Mouse (Mus musculus): Measurements from ENCODE around the gene Srgap3. TPM values are rescaled to one million over a fixed set of nuclear protein-coding genes. Genes with fewer than 3 reads are reported as not detected.
"Not testable (repeated sequence)": the region's sequence is repeated elsewhere in the genome, so short reads cannot be mapped to it uniquely, and the experiment has no call there.

Gene Srgap3
- polyA plus RNA-seq, 1 experiment from 2014 or later, result 3.5 TPM

DNA sequence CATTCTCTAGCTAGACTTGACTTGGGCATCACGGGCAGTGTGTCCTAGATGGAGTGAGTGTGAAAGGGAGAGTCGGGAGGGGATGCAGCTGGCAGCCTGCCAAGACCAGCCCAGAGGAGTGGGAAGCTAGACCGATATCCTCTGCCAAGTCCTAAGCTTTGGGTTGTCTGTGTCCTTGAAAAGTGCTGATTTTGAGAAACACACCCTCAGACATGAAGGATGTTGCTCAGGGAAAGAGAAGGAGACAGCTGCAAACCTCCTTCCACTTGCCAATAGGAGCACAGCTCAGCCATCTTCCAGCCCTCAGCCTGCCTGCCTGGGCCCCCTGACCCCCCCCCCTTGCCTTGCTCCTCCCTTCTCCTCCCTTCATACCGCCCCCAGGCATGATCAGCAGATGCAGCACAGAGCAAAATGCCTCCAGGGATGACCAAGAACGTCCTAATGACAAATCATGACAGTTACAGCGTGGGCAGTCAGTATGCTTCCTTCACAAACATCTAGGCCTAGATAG is 82.0 kb downstream of the Srgap3 start:
- 56% methylated on average over 6 of the region's 6 CpGs for WGBS
- Histone ChIP-seq H3K4me3 (ENCODE audit: low read depth, low read length) (no peak overlapping the region), H3K4me1 (replicated peaks; ENCODE audit: control insufficient read depth, insufficient read depth, low read length) (peaks cover 7% of the 10 kb centered on the region; the same call in 1 of the 2 replicates), H3K36me3 (ENCODE audit: control insufficient read depth, insufficient read depth, low read length) (no peaks in the 10 kb centered on the region), H3K4me2 (no peak overlapping the region), H3K9ac (ENCODE audit: low read depth, low read length) (no peak overlapping the region), H3K27ac (ENCODE audit: low read depth, low read length) (no peak overlapping the region), H3K9me3 (ENCODE audit: control insufficient read depth, low read length) (no peaks in the 10 kb centered on the region), H3K27me3 (replicated peaks; ENCODE audit: control insufficient read depth, insufficient read depth, low read length) (no peaks in the 10 kb centered on the region)
- ATAC-seq (replicated peaks; ENCODE audit: low FRiP score) (no peak), DNase-seq (ENCODE audit: low spot score) (no peak)

DNA sequence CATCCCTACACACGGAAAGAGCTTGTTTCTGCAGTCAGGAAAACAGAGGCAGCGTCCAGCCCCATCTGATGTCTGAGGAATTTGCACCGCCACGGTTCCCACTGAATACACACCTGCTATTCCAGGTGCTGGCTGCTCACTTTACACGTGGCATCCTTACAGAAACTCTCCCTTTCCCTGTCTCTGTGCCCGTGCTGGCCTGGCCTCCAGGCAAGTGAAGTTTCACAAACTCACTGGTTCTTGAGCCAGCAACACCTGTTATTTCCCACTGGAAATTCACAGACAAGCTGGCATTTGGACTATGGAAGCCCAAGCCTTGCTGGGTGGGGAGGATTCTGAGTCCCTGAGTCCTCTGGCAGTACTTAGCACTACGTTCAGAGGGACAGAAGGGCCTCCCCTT is 84.6 kb downstream of the Srgap3 start:
- DNase-seq (ENCODE audit: low spot score), result no peak
- 81% methylated on average over 7 of the region's 7 CpGs for WGBS
- no peak for ATAC-seq (replicated peaks; ENCODE audit: low FRiP score)
- Histone ChIP-seq H3K36me3 (ENCODE audit: control insufficient read depth, insufficient read depth, low read length) (no peaks in the 10 kb centered on the region), H3K4me1 (replicated peaks; ENCODE audit: control insufficient read depth, insufficient read depth, low read length) (peaks cover 7% of the 10 kb centered on the region; the same call in 1 of the 2 replicates), H3K9me3 (ENCODE audit: control insufficient read depth, low read length) (no peaks in the 10 kb centered on the region), H3K4me2 (no peak overlapping the region), H3K27ac (ENCODE audit: low read depth, low read length) (no peak overlapping the region), H3K9ac (ENCODE audit: low read depth, low read length) (no peak overlapping the region), H3K4me3 (ENCODE audit: low read depth, low read length) (no peak overlapping the region), H3K27me3 (replicated peaks; ENCODE audit: control insufficient read depth, insufficient read depth, low read length) (no peaks in the 10 kb centered on the region)

- ATAC-seq (replicated peaks; ENCODE audit: low FRiP score) (no peak), DNase-seq (ENCODE audit: low spot score) (no peak)
- Histone ChIP-seq H3K9ac (ENCODE audit: low read depth, low read length) (no peak overlapping the region), H3K4me1 (replicated peaks; ENCODE audit: control insufficient read depth, insufficient read depth, low read length) (peaks cover 7% of the 10 kb centered on the region; the same call in 1 of the 2 replicates), H3K4me2 (no peak overlapping the region), H3K36me3 (ENCODE audit: control insufficient read depth, insufficient read depth, low read length) (no peaks in the 10 kb centered on the region), H3K27me3 (replicated peaks; ENCODE audit: control insufficient read depth, insufficient read depth, low read length) (no peaks in the 10 kb centered on the region), H3K4me3 (ENCODE audit: low read depth, low read length) (no peak overlapping the region), H3K9me3 (ENCODE audit: control insufficient read depth, low read length) (no peaks in the 10 kb centered on the region), H3K27ac (ENCODE audit: low read depth, low read length) (no peak overlapping the region)
- WGBS, result 46% methylated on average over 11 of the region's 11 CpGs
Observed at GRCm38 (mm10) chr6:112861351-112862297, 85.4 kb downstream of the Srgap3 start.

DNA sequence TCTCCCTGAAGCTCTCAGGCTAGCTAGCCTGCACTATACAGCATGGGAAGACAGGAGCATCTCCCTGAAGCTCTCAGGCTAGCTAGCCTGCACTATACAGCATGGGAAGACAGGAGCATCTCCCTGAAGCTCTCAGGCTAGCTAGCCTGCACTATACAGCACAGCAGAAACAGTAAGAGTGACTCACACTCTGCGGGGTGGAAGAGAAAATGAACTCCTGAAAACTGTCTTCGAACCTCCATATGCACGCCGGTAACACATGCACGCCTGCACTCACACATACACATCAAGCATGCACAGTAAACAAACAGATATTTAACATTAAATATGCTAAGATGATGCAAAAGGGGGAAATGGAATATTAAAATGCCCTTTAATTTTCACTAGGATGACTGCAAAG is 86.8 kb downstream of the Srgap3 start:
- H3K4me2 ChIP-seq; H3K4me3 ChIP-seq (ENCODE audit: low read depth, low read length); H3K9ac ChIP-seq (ENCODE audit: low read depth, low read length); H3K27ac ChIP-seq (ENCODE audit: low read depth, low read length); ATAC-seq (replicated peaks; ENCODE audit: low FRiP score); H3K36me3 ChIP-seq (ENCODE audit: control insufficient read depth, insufficient read depth, low read length); H3K4me1 ChIP-seq (replicated peaks; ENCODE audit: control insufficient read depth, insufficient read depth, low read length); H3K27me3 ChIP-seq (replicated peaks; ENCODE audit: control insufficient read depth, insufficient read depth, low read length); DNase-seq (ENCODE audit: low spot score); H3K9me3 ChIP-seq (ENCODE audit: control insufficient read depth, low read length): not testable (repeated sequence)
- 92% methylated on average over 5 of the region's 5 CpGs for WGBS

GRCm38 (mm10) chr6:112857057-112857456 is 90.0 kb downstream of the Srgap3 start:
- H3K27ac ChIP-seq (ENCODE audit: low read depth, low read length), result no peak overlapping the region
- no peak overlapping the region for H3K9ac ChIP-seq (ENCODE audit: low read depth, low read length)
- 68% methylated on average over 6 of the region's 6 CpGs for WGBS
- no peak overlapping the region for H3K4me3 ChIP-seq (ENCODE audit: low read depth, low read length)
- DNase-seq (ENCODE audit: low spot score) (no peak), ATAC-seq (replicated peaks; ENCODE audit: low FRiP score) (no peak)
- H3K4me1 ChIP-seq (replicated peaks; ENCODE audit: control insufficient read depth, insufficient read depth, low read length), result no peaks in the 10 kb centered on the region
- no peaks in the 10 kb centered on the region for H3K27me3 ChIP-seq (replicated peaks; ENCODE audit: control insufficient read depth, insufficient read depth, low read length)
- no peaks in the 10 kb centered on the region for H3K36me3 ChIP-seq (ENCODE audit: control insufficient read depth, insufficient read depth, low read length)
- no peaks in the 10 kb centered on the region for H3K9me3 ChIP-seq (ENCODE audit: control insufficient read depth, low read length)
- no peak overlapping the region for H3K4me2 ChIP-seq

GRCm38 (mm10) chr6:112855183-112855582 is 91.9 kb downstream of the Srgap3 start:
- H3K4me3 ChIP-seq (ENCODE audit: low read depth, low read length), result no peak overlapping the region
- H3K9me3 ChIP-seq (ENCODE audit: control insufficient read depth, low read length), result no peaks in the 10 kb centered on the region
- ATAC-seq (replicated peaks; ENCODE audit: low FRiP score) (no peak), DNase-seq (ENCODE audit: low spot score) (no peak)
- no peaks in the 10 kb centered on the region for H3K27me3 ChIP-seq (replicated peaks; ENCODE audit: control insufficient read depth, insufficient read depth, low read length)
- H3K4me1 ChIP-seq (replicated peaks; ENCODE audit: control insufficient read depth, insufficient read depth, low read length), result no peaks in the 10 kb centered on the region
- H3K9ac ChIP-seq (ENCODE audit: low read depth, low read length), result no peak overlapping the region
- H3K36me3 ChIP-seq (ENCODE audit: control insufficient read depth, insufficient read depth, low read length), result no peaks in the 10 kb centered on the region
- no peak overlapping the region for H3K27ac ChIP-seq (ENCODE audit: low read depth, low read length)
- 88% methylated on average over 6 of the region's 6 CpGs for WGBS
- no peak overlapping the region for H3K4me2 ChIP-seq

DNA sequence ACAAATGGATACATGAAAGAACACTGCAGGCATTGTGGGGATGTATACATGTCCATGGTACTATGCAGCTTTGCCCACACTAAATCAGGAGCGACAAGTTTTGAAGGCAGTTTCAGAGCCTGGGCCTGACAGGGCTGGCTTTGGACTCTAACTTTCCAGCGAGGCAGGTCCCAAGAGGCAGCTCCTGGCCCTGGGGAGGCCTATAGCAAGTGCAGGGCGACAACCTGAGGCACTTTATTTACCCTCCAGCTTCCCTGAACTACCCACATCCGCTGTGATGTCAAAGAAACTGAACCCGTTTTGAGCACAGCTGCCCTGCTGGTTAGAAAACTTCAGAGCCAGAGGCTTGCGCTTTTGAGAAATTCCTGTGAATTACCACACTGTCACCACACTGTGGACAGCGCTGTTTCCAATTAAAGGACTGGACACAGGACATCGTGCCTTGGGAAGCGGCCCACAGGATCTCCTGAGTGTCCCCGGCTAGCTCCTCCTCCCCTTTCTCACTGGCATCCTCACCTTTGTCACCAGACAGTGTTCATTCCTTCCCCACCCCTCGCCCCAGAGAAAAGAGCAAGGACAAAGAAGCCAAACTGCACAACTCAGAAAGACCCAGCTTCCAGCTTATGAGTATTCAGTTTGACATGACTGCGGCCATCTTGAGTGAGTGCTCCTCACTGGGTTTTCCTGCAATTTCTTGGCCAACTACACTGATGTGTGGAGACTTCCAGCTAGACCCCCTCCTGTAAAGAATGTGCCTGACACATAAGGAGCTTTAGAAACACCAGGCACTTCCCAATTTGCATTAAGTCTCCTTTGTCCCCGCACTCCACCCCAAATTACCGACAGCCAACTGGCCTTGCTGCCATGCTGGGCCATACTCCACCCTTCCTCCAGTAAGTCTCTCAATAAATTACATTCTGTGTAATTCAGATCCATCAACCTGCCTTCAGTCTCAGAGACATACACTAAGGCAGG is 94.5 kb downstream of the Srgap3 start:
- Histone ChIP-seq H3K36me3 (ENCODE audit: control insufficient read depth, insufficient read depth, low read length) (no peaks in the 10 kb centered on the region), H3K27ac (ENCODE audit: low read depth, low read length) (no peak overlapping the region), H3K4me2 (no peak overlapping the region), H3K27me3 (replicated peaks; ENCODE audit: control insufficient read depth, insufficient read depth, low read length) (no peaks in the 10 kb centered on the region), H3K9me3 (ENCODE audit: control insufficient read depth, low read length) (no peaks in the 10 kb centered on the region), H3K4me3 (ENCODE audit: low read depth, low read length) (no peak overlapping the region), H3K9ac (ENCODE audit: low read depth, low read length) (no peak overlapping the region), H3K4me1 (replicated peaks; ENCODE audit: control insufficient read depth, insufficient read depth, low read length) (no peaks in the 10 kb centered on the region)
- DNase-seq (ENCODE audit: low spot score) (no peak), ATAC-seq (replicated peaks; ENCODE audit: low FRiP score) (no peak)
- WGBS, result 75% methylated on average over 14 of the region's 14 CpGs

DNA sequence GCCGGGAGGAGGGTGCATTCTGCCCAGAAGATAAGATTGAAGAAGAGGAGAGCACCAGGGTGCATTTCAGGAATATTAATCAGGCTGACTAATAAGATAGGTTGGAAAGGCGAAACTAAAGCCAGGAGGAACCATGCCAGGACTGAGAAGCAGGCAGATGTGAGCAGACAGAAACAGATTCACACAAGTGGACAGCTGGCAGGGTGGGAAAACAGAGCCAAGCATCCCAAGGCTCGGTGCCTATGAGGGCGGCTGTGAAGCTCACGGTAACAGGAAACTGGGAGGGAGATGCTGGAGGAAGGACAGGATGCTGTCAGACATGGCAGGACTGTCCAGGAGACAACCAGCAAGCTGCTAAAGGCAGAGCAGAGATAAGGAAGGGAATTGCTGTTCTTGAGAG is 96.3 kb downstream of the Srgap3 start:
- Histone ChIP-seq H3K4me1 (replicated peaks; ENCODE audit: control insufficient read depth, insufficient read depth, low read length) (no peaks in the 10 kb centered on the region), H3K4me2 (no peak overlapping the region), H3K27me3 (replicated peaks; ENCODE audit: control insufficient read depth, insufficient read depth, low read length) (no peaks in the 10 kb centered on the region), H3K9ac (ENCODE audit: low read depth, low read length) (no peak overlapping the region), H3K9me3 (ENCODE audit: control insufficient read depth, low read length) (no peaks in the 10 kb centered on the region), H3K27ac (ENCODE audit: low read depth, low read length) (no peak overlapping the region), H3K36me3 (ENCODE audit: control insufficient read depth, insufficient read depth, low read length) (no peaks in the 10 kb centered on the region), H3K4me3 (ENCODE audit: low read depth, low read length) (no peak overlapping the region)
- DNase-seq (ENCODE audit: low spot score) (no peak), ATAC-seq (replicated peaks; ENCODE audit: low FRiP score) (no peak)
- WGBS, result 50% methylated on average over 5 of the region's 5 CpGs

Measured in liver, embryonic 11.5 days (tissue).